Mouse (Mus musculus): ENCODE measurements at regions not wholly inside any gene's neighbourhood (a gene's known extent, or its start where the extent isn't known, plus 50 kb on each side); places are given as distances from the start of the nearest gene placed in this dataset.

- TF ChIP-seq EP300 (IDR thresholded peaks at IDR 0.05; ENCODE audit: low read depth) = no peak
- no peak for TF ChIP-seq CTCF (IDR thresholded peaks at IDR 0.05; ENCODE audit: low read depth)
These were observed 94.6 kb downstream of the Trib2 start for GRCm38 (mm10) chr12:15722161-15722560.
